Mouse (Mus musculus) embryonic facial prominence, embryonic 11.5 days (tissue): ENCODE results near the gene Gm21958. TPM values are rescaled to one million over a fixed set of nuclear protein-coding genes. Genes with fewer than 3 reads are reported as not detected.

ENCODE experiments used
- ATAC-seq: fragments of 200-750 bp; cut with Nextera tagmentation; replicated peaks from 2 replicates; pipeline ENCODE4 v1.8.0; 2017; ENCODE audit warnings: low read depth; ENCODE audit not compliant: insufficient number of reproducible peaks, low FRiP score, low TSS enrichment
- DNase-seq: peaks from one replicate; pipeline ENCODE4 v3.0.0-alpha.2; 2015; ENCODE audit warnings: low spot score
- H3K27ac ChIP-seq: fragments of 300-500 bp; sonication (generic); replicated peaks from 2 replicates; pipeline ENCODE4 v1.5.1; 2014; ENCODE audit warnings: mild to moderate bottlenecking, low read depth, low read length, control low read depth
- H3K27me3 ChIP-seq: fragments of 300-500 bp; sonication (generic); 2 replicates; pipeline ENCODE4 v1.6.1; 2014; ENCODE audit warnings: mild to moderate bottlenecking, low read length, moderate library complexity, mixed read lengths; ENCODE audit not compliant: control insufficient read depth, insufficient read depth
- H3K36me3 ChIP-seq: fragments of 300-500 bp; sonication (generic); replicated peaks from 2 replicates; pipeline ENCODE4 v1.6.1; 2014; ENCODE audit warnings: low read depth, mild to moderate bottlenecking, low read length, moderate library complexity, mixed read lengths; ENCODE audit not compliant: control insufficient read depth, insufficient read depth
- H3K4me1 ChIP-seq: fragments of 300-500 bp; sonication (generic); 2 replicates; pipeline ENCODE4 v1.6.1; 2014; ENCODE audit warnings: low read length, mixed read lengths; ENCODE audit not compliant: control insufficient read depth, insufficient read depth
- H3K4me2 ChIP-seq: fragments of 300-500 bp; sonication (generic); 2 replicates; pipeline ENCODE4 v1.6.1; 2014; ENCODE audit warnings: low read depth, mild to moderate bottlenecking, control low read depth, low read length, moderate library complexity
- H3K4me3 ChIP-seq: fragments of 300-500 bp; sonication (generic); 2 replicates; pipeline ENCODE4 v1.5.1; 2014; ENCODE audit warnings: low read depth, low read length, control low read depth
- H3K9ac ChIP-seq: fragments of 300-500 bp; sonication (generic); replicated peaks from 2 replicates; pipeline ENCODE4 v1.6.1; 2014; ENCODE audit warnings: mild to moderate bottlenecking, control low read depth, low read length
- H3K9me3 ChIP-seq: fragments of 300-500 bp; sonication (generic); replicated peaks from 2 replicates; pipeline ENCODE4 v1.6.1; 2016; ENCODE audit warnings: mild to moderate bottlenecking, low read length, inconsistent platforms, mixed read lengths; ENCODE audit not compliant: control insufficient read depth
- WGBS: fragments of 180-500 bp; shearing (Covaris S2); extraction: QIAGEN DNeasy Blood & Tissue Kit; methylation state at CpG from one replicate; pipeline ENCODE4 v1.1.7; 2014; 5-methylcytosine and 5-hydroxymethylcytosine counted together
- polyA plus RNA-seq: library from polyadenylated mRNA; unstranded; fragments of >200 nt; fragmentation: Nextera tagmentation; extraction: Ambion mirVana; gene quantifications from 2 replicates; pipeline ENCODE4 v1.2.1, GENCODE M21; 2014

The Gm21958 gene
- polyA plus RNA-seq, 1 experiment from 2014 or later, result 1.9 TPM

DNA sequence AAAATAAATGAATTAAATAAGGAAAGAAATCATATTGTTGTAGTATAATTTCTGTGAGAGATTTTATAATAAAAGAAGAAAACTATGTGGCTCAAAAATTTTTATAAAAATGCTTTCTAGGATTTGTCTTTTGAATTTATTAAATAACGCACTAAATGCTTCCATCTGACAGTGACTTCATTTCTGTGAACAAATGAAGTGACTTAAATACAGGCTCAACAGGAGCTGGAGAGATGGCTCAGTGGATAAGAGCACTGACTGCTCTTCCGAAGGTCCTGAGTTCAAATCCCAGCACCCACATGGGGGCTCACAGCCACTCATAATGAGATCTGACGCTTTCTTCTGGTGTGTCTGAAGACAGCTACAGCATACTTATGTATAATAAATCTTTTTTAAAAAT is 29.0 kb downstream of the Gm21958 start:
- H3K36me3 ChIP-seq, result no peaks in the 10 kb centered on the region
- H3K27ac ChIP-seq, result no peak overlapping the region
- H3K9me3 ChIP-seq, result no peaks in the 10 kb centered on the region
- no peak overlapping the region for H3K4me2 ChIP-seq
- no peak for DNase-seq
- H3K9ac ChIP-seq, result no peak overlapping the region
- no peak overlapping the region for H3K4me3 ChIP-seq
- no peak for ATAC-seq
- H3K4me1 ChIP-seq, result no peaks in the 10 kb centered on the region
- no peaks in the 10 kb centered on the region for H3K27me3 ChIP-seq
- 90% methylated on average over 3 of the region's 3 CpGs for WGBS

DNA sequence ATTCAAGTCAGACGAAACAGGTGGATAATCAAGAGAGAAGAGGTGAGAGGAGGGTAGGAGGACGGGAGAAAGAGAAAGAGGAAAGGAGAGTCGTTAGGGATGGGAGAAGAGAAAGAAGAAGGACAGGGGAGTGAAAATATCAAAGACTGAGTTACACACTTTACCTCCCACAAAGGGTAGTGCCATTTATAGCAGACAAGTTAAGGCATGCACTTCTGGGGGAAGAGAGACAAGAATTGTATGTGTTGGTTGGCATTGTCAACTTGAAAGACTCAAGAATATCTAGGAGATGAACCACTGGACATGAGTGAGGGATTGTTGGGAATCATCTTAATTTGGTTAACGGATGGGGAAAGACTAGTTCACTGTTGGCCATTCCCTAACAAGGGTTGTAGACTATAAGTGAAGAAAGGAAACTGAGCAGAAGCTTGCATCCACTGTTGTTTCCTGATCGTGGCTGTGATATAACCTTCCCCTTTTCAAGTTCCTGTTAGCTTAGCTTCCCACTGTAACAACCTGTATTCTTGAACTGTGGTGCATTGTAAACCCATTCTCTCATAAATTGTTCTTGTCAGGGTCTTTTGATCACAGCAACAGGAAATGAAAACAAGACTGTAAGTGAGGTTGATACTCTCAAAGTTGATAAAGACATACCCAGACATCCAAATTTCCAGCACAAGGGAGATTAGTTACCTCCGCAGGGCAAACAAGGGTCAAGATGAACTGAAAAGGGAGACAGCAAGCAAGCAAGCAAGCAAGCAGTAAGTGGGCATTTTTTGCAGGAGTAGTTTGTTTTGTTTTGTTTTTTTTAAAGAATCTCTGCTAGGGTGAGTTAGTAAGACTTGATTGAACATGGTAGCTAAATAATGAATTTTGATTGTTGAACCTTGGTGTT is 32.6 kb downstream of the Gm21958 start:
- H3K4me3 ChIP-seq, result no peak overlapping the region
- no peaks in the 10 kb centered on the region for H3K4me1 ChIP-seq
- no peak overlapping the region for H3K27ac ChIP-seq
- no peak for DNase-seq
- H3K36me3 ChIP-seq, result no peaks in the 10 kb centered on the region
- ATAC-seq, result no peak
- no peak overlapping the region for H3K9ac ChIP-seq
- WGBS, result 77% methylated on average over 6 of the region's 6 CpGs
- no peaks in the 10 kb centered on the region for H3K27me3 ChIP-seq
- no peaks in the 10 kb centered on the region for H3K9me3 ChIP-seq
- no peak overlapping the region for H3K4me2 ChIP-seq

DNA sequence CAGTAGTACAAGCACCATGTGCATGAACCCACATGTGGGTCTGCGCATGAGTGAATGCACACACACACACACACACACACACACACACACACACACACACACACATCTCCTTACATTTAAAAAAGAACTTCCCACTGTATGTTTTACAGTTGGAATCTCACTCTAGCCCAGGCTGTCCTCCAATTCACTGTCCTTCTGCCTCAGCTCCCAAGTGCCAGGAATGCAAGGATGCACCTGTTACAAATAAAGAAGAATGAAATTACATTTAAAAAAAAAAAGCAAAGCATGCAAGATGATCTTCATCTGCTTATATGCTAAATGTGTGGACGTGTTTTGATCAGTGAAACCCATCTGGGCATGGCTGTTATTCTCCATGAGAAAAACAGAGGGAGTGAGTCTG is 37.3 kb downstream of the Gm21958 start:
- DNase-seq (no peak), ATAC-seq (no peak)
- Histone ChIP-seq H3K9ac (no peak overlapping the region), H3K36me3 (no peaks in the 10 kb centered on the region), H3K27me3 (no peaks in the 10 kb centered on the region), H3K27ac (no peak overlapping the region), H3K4me3 (no peak overlapping the region), H3K4me2 (no peak overlapping the region), H3K4me1 (no peaks in the 10 kb centered on the region), H3K9me3 (no peaks in the 10 kb centered on the region)
- 77% methylated on average over 2 of the region's 2 CpGs for WGBS

DNA sequence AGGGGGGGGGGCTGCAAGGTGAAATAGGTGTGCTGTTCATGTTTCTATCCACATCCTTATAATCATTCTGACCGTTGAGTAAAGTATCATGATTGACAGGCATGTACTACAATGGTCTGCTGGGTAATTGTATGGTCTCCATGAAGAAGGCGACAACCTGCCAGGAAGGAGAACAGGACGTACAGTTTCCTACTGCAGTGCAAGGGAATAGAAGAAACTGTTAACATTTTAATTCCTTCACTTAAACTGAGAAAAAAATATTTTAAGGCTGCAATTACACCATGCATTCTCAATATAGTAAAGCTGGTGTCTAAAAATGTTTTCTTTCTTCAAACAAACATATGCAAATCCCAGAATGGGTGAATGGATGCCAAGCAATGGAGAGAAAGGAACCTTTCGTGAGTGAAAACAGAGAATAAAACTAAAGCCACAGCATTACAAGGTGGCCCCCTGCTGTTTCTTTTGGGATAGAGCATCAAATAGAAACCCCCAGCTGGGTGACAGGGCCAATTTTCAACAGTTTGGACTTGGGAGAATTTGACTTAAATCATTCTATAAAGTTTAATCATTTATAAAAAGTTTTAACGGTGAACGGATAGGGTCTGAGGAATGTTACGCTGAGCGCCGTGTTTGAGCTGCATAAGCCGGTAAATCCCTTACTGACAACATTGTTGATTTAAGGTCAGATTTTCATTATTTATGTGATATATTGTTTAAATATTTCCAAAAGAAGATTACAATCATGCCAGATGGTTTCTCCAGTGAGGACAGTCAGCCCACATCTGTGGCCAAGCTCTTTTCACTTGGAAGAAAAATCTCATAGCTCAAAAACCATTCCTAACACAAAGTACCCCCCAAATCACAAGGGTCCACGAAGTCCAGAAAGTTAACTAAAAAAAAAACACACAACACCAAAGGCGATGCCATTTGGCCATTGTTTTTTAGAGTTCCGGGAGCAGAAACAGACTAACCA is 41.3 kb downstream of the Gm21958 start:
- peak; percentile 80 for DNase-seq
- Histone ChIP-seq H3K36me3 (no peaks in the 10 kb centered on the region), H3K27ac (no peak overlapping the region), H3K9me3 (no peaks in the 10 kb centered on the region), H3K4me3 (no peak overlapping the region), H3K27me3 (no peaks in the 10 kb centered on the region), H3K4me1 (no peaks in the 10 kb centered on the region), H3K4me2 (no peak overlapping the region), H3K9ac (no peak overlapping the region)
- WGBS, result 62% methylated on average over 13 of the region's 13 CpGs
- ATAC-seq, result no peak

GRCm38 (mm10) chr3:54672111-54672510 is 42.0 kb downstream of the Gm21958 start:
- Histone ChIP-seq H3K9me3 (no peaks in the 10 kb centered on the region), H3K4me2 (no peak overlapping the region), H3K36me3 (no peaks in the 10 kb centered on the region), H3K27ac (no peak overlapping the region), H3K9ac (no peak overlapping the region), H3K4me3 (no peak overlapping the region), H3K4me1 (no peaks in the 10 kb centered on the region), H3K27me3 (no peaks in the 10 kb centered on the region)
- no peak for DNase-seq
- WGBS, result 82% methylated on average over 3 of the region's 3 CpGs
- ATAC-seq, result no peak

DNA sequence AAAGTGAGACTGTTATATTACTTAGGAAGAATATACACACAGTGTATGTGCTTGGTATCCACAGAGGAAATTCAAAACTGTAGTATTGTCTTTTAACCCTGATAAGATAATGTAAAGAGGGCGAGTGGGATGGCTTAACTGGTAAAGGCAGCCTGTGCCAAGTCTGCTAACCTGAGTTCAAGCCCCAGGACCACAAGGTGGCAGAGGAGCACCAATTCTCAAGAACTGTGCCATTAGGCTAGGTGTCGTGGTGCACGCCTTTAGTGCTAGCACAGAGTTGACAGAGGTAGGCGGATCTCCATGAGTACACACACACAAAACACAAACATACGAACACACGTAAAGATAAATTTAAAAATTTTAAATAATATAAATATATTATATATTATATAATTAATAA is 44.6 kb downstream of the Gm21958 start:
- Histone ChIP-seq H3K27me3 (no peaks in the 10 kb centered on the region), H3K4me2 (no peak overlapping the region), H3K9ac (no peak overlapping the region), H3K36me3 (no peaks in the 10 kb centered on the region), H3K4me3 (no peak overlapping the region), H3K4me1 (no peaks in the 10 kb centered on the region), H3K9me3 (no peaks in the 10 kb centered on the region), H3K27ac (no peak overlapping the region)
- ATAC-seq (no peak), DNase-seq (no peak)
- WGBS, result 85% methylated on average over 6 of the region's 6 CpGs

- H3K9ac ChIP-seq, result no peak overlapping the region
- DNase-seq (no peak), ATAC-seq (no peak)
- H3K4me2 ChIP-seq, result no peak overlapping the region
- H3K27me3 ChIP-seq, result no peaks in the 10 kb centered on the region
- no peaks in the 10 kb centered on the region for H3K9me3 ChIP-seq
- H3K4me1 ChIP-seq, result no peaks in the 10 kb centered on the region
- H3K4me3 ChIP-seq, result no peak overlapping the region
- H3K27ac ChIP-seq, result no peak overlapping the region
- no peaks in the 10 kb centered on the region for H3K36me3 ChIP-seq
- WGBS, result 88% methylated on average over 6 of the region's 6 CpGs
Measured at GRCm38 (mm10) chr3:54668722-54669121, 45.4 kb downstream of the Gm21958 start.

DNA sequence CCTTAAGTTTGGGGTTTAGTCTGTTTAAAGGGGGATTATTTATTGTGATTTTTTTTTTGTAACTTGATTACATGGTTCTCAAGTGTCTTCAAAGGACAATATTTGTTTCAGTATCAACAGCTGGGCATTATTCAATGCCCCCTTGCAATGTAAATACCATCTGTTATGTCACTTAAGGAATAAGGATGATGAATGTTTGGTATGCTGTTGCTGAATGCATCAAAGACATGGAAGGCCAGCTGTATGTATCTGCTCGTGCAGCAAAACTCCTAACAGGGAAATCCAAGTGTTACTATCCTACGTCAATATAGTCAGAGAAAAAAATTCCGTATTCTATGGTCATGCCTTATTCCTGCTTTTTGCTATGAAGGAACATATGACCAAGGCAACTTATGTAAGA is 46.0 kb downstream of the Gm21958 start:
- no peak overlapping the region for H3K4me2 ChIP-seq
- H3K27ac ChIP-seq, result no peak overlapping the region
- no peaks in the 10 kb centered on the region for H3K36me3 ChIP-seq
- H3K9me3 ChIP-seq, result no peaks in the 10 kb centered on the region
- no peak for DNase-seq
- H3K27me3 ChIP-seq, result no peaks in the 10 kb centered on the region
- ATAC-seq, result no peak
- H3K9ac ChIP-seq, result no peak overlapping the region
- no peaks in the 10 kb centered on the region for H3K4me1 ChIP-seq
- H3K4me3 ChIP-seq, result no peak overlapping the region
- 83% methylated on average over 3 of the region's 3 CpGs for WGBS
